9 mouse cellular contexts compared by ENCODE assay signal in the genomic region with DNA sequence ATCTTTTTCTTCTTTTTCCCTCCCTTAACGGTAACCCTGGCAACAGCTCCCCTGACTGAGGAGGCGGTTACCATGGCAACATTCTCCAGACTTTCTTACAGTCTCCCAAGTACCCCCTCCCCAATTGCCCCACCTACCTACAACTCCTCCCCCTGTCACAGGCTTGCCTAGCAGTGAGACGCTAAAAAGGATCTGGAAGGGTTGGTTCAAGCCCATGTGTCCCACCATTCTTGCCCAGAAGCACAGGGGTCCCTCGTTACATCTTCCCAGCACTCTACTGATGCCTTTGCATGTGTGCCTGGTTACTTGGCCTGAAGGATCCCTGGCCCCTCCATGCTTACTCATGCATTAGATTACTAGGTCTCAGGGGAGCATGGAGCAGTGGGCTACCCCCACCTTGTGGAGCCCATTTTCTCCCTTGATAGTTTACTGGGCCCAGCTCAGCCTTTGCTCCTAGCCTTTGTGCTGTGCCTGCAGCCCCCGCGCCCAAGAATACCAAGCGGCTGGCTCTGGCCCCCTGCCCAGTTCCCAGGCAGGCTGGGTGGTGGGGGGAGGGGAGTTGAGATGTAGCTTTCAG. TPM values are rescaled to one million over a fixed set of nuclear protein-coding genes. Genes with fewer than 3 reads are reported as not detected.
DNase-seq lines count a peak whose midpoint lies in the region; ATAC-seq and TF ChIP-seq lines count a peak whose summit lies in the region.
"Had no signal": no experiment of that assay in that cellular context is flagged by ENCODE, and none has a peak within 500 bp of the region (broad histone marks: within the 10 kb centered on the region; RNA-seq: fewer than 3 reads in every experiment).

No protein-coding gene starts in this region.

- no peak for TF ChIP-seq POLR2A in thymus, adult 2 months (IDR thresholded peaks at IDR 0.05; ENCODE audit: control insufficient read depth, extremely low read depth, insufficient read depth, low read length, poor library complexity)

- H3K4me3 ChIP-seq in embryonic facial prominence, embryonic 14.5 days (ENCODE audit: low read depth, low read length) = no peak overlapping the region
- peak overlapping the region; percentile 39 for H3K4me3 ChIP-seq in layer of hippocampus, adult 2 months
- H3K4me3 ChIP-seq in midbrain, embryonic 15.5 days = peak overlapping the region; percentile 15
- no peak overlapping the region for H3K4me3 ChIP-seq in thymus, adult 2 months (ENCODE audit: control insufficient read depth, insufficient read depth, low read length)

- H3K4me2 ChIP-seq in embryonic facial prominence, embryonic 14.5 days (ENCODE audit: low read depth, low read length) = 0 out of 2 replicates have a peak overlapping the region, but pooled peaks have one; percentile 4
- peak overlapping the region; percentile 83 for H3K4me2 ChIP-seq in midbrain, embryonic 15.5 days

- no peaks in the 10 kb centered on the region for H3K9me3 ChIP-seq in embryonic facial prominence, embryonic 14.5 days (ENCODE audit: control insufficient read depth, low read length)
- no peaks in the 10 kb centered on the region for H3K9me3 ChIP-seq in midbrain, embryonic 15.5 days

- H3K4me1 ChIP-seq in embryonic facial prominence, embryonic 14.5 days (ENCODE audit: control insufficient read depth, insufficient read depth, low read length) = peaks cover 50% of the 10 kb centered on the region
- peaks cover 66% of the 10 kb centered on the region for H3K4me1 ChIP-seq in midbrain, embryonic 15.5 days
- peaks cover 11% of the 10 kb centered on the region for H3K4me1 ChIP-seq in thymus, adult 2 months (replicated peaks; ENCODE audit: control insufficient read depth, insufficient read depth, low read length)

- no peak overlapping the region for H3K9ac ChIP-seq in embryonic facial prominence, embryonic 14.5 days (ENCODE audit: low read depth, low read length)
- peak overlapping the region; percentile 38; the same call in 1 of the 2 replicates for H3K9ac ChIP-seq in midbrain, embryonic 15.5 days
- H3K9ac ChIP-seq: liver, embryonic 14.5 days had no signal

- H3K27me3 ChIP-seq in embryonic facial prominence, embryonic 14.5 days (replicated peaks; ENCODE audit: control insufficient read depth, insufficient read depth, low read length) = no peaks in the 10 kb centered on the region
- no peaks in the 10 kb centered on the region for H3K27me3 ChIP-seq in midbrain, embryonic 15.5 days (replicated peaks)
- no peaks in the 10 kb centered on the region for H3K27me3 ChIP-seq in thymus, adult 2 months (ENCODE audit: control insufficient read depth, insufficient read depth, low read length)

- TF ChIP-seq CTCF in layer of hippocampus, adult 2 months (conservative IDR thresholded peaks at IDR 0.05) = no peak
- TF ChIP-seq CTCF in thymus, adult 2 months (IDR thresholded peaks at IDR 0.05; ENCODE audit: borderline replicate concordance, control insufficient read depth, extremely low read depth, insufficient read depth, low read length, poor library complexity) = no peak

- 32% methylated on average over 7 of the region's 7 CpGs for WGBS in embryonic facial prominence, embryonic 14.5 days
- WGBS in midbrain, embryonic 15.5 days = 11% methylated on average over 7 of the region's 7 CpGs
- 96% methylated on average over 7 of the region's 7 CpGs for WGBS in thymus, adult 2 months

- DNase-seq in adrenal gland, postnatal 25 days = peak; percentile 35
- DNase-seq in adrenal gland, postnatal 4 days (ENCODE audit: low spot score in 2 of 2) = no peak
- DNase-seq in Muller cell, postnatal 12 days (ENCODE audit: inconsistent ontology term) = peak; percentile 78
- DNase-seq in embryonic facial prominence, embryonic 14.5 days (ENCODE audit: low spot score) = peak; percentile 71
- peak; percentile 81 to 83 for DNase-seq in layer of hippocampus, adult 2 months (ENCODE audit: low spot score in 2 of 2)
- DNase-seq in thymus, adult 2 months = no peak

- no peak overlapping the region; the same call in 1 of the 2 replicates for H3K27ac ChIP-seq in embryonic facial prominence, embryonic 14.5 days (replicated peaks; ENCODE audit: low read depth, low read length)
- peak overlapping the region; percentile 95 for H3K27ac ChIP-seq in layer of hippocampus, adult 2 months
- H3K27ac ChIP-seq in midbrain, embryonic 15.5 days = peak overlapping the region; percentile 96
- no peak overlapping the region for H3K27ac ChIP-seq in thymus, adult 2 months (ENCODE audit: control insufficient read depth, insufficient read depth, low read length)
- H3K27ac ChIP-seq: liver, embryonic 14.5 days had no signal

- ATAC-seq in embryonic facial prominence, embryonic 14.5 days (ENCODE audit: low read depth) = 0 out of 2 replicates have a peak, but pooled peaks have one; percentile 3
- peak; percentile 76 for ATAC-seq in midbrain, embryonic 15.5 days (replicated peaks)
- ATAC-seq in megakaryocyte-erythroid progenitor cell, adult 5-6 weeks (replicated peaks; ENCODE audit: low FRiP score, low TSS enrichment, poor library complexity, severe bottlenecking) = no peak

- peaks cover 51% of the 10 kb centered on the region for H3K36me3 ChIP-seq in embryonic facial prominence, embryonic 14.5 days (ENCODE audit: control insufficient read depth, insufficient read depth, low read length)
- peaks cover 28% of the 10 kb centered on the region; the same call in 1 of the 2 replicates for H3K36me3 ChIP-seq in midbrain, embryonic 15.5 days (replicated peaks)
- H3K36me3 ChIP-seq in thymus, adult 2 months (ENCODE audit: control insufficient read depth, insufficient read depth, low read length) = peaks cover 20% of the 10 kb centered on the region; the same call in 1 of the 2 replicates

RNA-seq across cellular contexts. Expression of gene Pea15a, which starts 5.6 kb away (rescaled TPM):
- 48.3 and 52.1 TPM in 2 replicates for total RNA-seq in adrenal gland, postnatal 25 days (2021)
- total RNA-seq in adrenal gland, postnatal 4 days (2021) = 10 to 100 TPM; 92.5 to 94.7 TPM
- 149 and 150 TPM in 2 replicates for polyA plus RNA-seq in embryonic facial prominence, embryonic 14.5 days (2014; fragmentation: Nextera tagmentation; extraction: Ambion mirVana)
- 100 to 1,000 TPM; 421 to 428 TPM for total RNA-seq in layer of hippocampus, adult 2 months (2021)
- polyA plus RNA-seq in midbrain, embryonic 15.5 days (2015; fragmentation: Nextera tagmentation; extraction: Ambion mirVana) = 437 and 473 TPM in 2 replicates
- polyA plus RNA-seq in thymus, adult 2 months (2012; rRNA removed) = 28.4 and 38.8 TPM in 2 replicates
- total RNA-seq in megakaryocyte-erythroid progenitor cell, adult 5-6 weeks (2014; fragmentation: Nextera tagmentation) = 0.50 and 4.7 TPM in 2 replicates
- 2.0 TPM in 1 of 2 replicates, not detected in the other for total RNA-seq in megakaryocyte-erythroid progenitor cell, adult 5-6 weeks (2017)

RNA-seq across cellular contexts. Expression of gene Casq1, which starts 18.7 kb away (rescaled TPM):
- total RNA-seq in adrenal gland, postnatal 25 days (2021) = 1.00 TPM in 1 of 2 replicates, not detected in the other
- total RNA-seq in adrenal gland, postnatal 4 days (2021) = 10 to 100 TPM; 15.7 to 51.9 TPM
- 39.4 and 74.3 TPM in 2 replicates for polyA plus RNA-seq in embryonic facial prominence, embryonic 14.5 days (2014; fragmentation: Nextera tagmentation; extraction: Ambion mirVana)
- total RNA-seq in layer of hippocampus, adult 2 months (2021) = under 1 TPM; 0.37 to 0.51 TPM
- 1.7 and 2.7 TPM in 2 replicates for polyA plus RNA-seq in midbrain, embryonic 15.5 days (2015; fragmentation: Nextera tagmentation; extraction: Ambion mirVana)
- polyA plus RNA-seq in thymus, adult 2 months (2012; rRNA removed) = 0.54 and 1.4 TPM in 2 replicates
- total RNA-seq in megakaryocyte-erythroid progenitor cell, adult 5-6 weeks (2014; fragmentation: Nextera tagmentation) = not detected in 2 replicates
- total RNA-seq in megakaryocyte-erythroid progenitor cell, adult 5-6 weeks (2017) = not detected in 2 replicates

RNA-seq across cellular contexts. Expression of gene Dcaf8, which starts 53.1 kb away (rescaled TPM):
- total RNA-seq in adrenal gland, postnatal 25 days (2021) = 130 and 169 TPM in 2 replicates
- 100 to 1,000 TPM; 177 to 181 TPM for total RNA-seq in adrenal gland, postnatal 4 days (2021)
- polyA plus RNA-seq in embryonic facial prominence, embryonic 14.5 days (2014; fragmentation: Nextera tagmentation; extraction: Ambion mirVana) = 102 and 119 TPM in 2 replicates
- total RNA-seq in layer of hippocampus, adult 2 months (2021) = 100 to 1,000 TPM; 114 to 116 TPM
- polyA plus RNA-seq in midbrain, embryonic 15.5 days (2015; fragmentation: Nextera tagmentation; extraction: Ambion mirVana) = 93.0 and 94.7 TPM in 2 replicates
- polyA plus RNA-seq in thymus, adult 2 months (2012; rRNA removed) = 79.7 and 81.0 TPM in 2 replicates
- total RNA-seq in megakaryocyte-erythroid progenitor cell, adult 5-6 weeks (2014; fragmentation: Nextera tagmentation) = 106 and 110 TPM in 2 replicates
- total RNA-seq in megakaryocyte-erythroid progenitor cell, adult 5-6 weeks (2017) = 132 and 142 TPM in 2 replicates

RNA-seq across cellular contexts. Expression of gene Atp1a4, which starts 57.3 kb away (rescaled TPM):
- total RNA-seq in adrenal gland, postnatal 25 days (2021) = 0.88 and 2.3 TPM in 2 replicates
- under 1 TPM; 0.39 to 0.45 TPM for total RNA-seq in adrenal gland, postnatal 4 days (2021)
- polyA plus RNA-seq in embryonic facial prominence, embryonic 14.5 days (2014; fragmentation: Nextera tagmentation; extraction: Ambion mirVana) = 0.05 TPM in 1 of 2 replicates, not detected in the other
- not detected for total RNA-seq in layer of hippocampus, adult 2 months (2021)
- 0.05 TPM in 1 of 2 replicates, not detected in the other for polyA plus RNA-seq in midbrain, embryonic 15.5 days (2015; fragmentation: Nextera tagmentation; extraction: Ambion mirVana)
- 0.07 TPM in 1 of 2 replicates, not detected in the other for polyA plus RNA-seq in thymus, adult 2 months (2012; rRNA removed)
- not detected in 2 replicates for total RNA-seq in megakaryocyte-erythroid progenitor cell, adult 5-6 weeks (2014; fragmentation: Nextera tagmentation)
- total RNA-seq in megakaryocyte-erythroid progenitor cell, adult 5-6 weeks (2017) = not detected in 2 replicates

Comparison
In these comparisons a context has a peak if more than half of its experiments do, and no peak if none do; other contexts are left out.
1. DNase-seq: peak in adrenal gland, postnatal 25 days (single experiment), Muller cell, postnatal 12 days (single experiment), embryonic facial prominence, embryonic 14.5 days (single experiment) and layer of hippocampus, adult 2 months (2 of 2); none in adrenal gland, postnatal 4 days (0 of 2) and thymus, adult 2 months (single experiment).
2. H3K27ac ChIP-seq: peak in layer of hippocampus, adult 2 months (single experiment) and midbrain, embryonic 15.5 days (single experiment); none in embryonic facial prominence, embryonic 14.5 days (single experiment) and thymus, adult 2 months (single experiment).
3. H3K4me3 ChIP-seq: peak in layer of hippocampus, adult 2 months (single experiment) and midbrain, embryonic 15.5 days (single experiment); none in embryonic facial prominence, embryonic 14.5 days (single experiment) and thymus, adult 2 months (single experiment).